Mouse (Mus musculus): ENCODE results near the gene Grwd1. TPM values are rescaled to one million over a fixed set of nuclear protein-coding genes. Genes with fewer than 3 reads are reported as not detected.

Gene Grwd1
- polyA plus RNA-seq, 1 experiment from 2014 or later = 75.4 TPM

GRCm38 (mm10) chr7:45833148-45833790, 2.5 kb upstream of the Grwd1 start:
- H3K27me3 ChIP-seq = peaks cover 65% of the 10 kb centered on the region
- H3K4me1 ChIP-seq (replicated peaks) = peaks cover 18% of the 10 kb centered on the region
- no peaks in the 10 kb centered on the region; the same call in 1 of the 2 replicates for H3K9me3 ChIP-seq
- ATAC-seq (ENCODE audit: insufficient number of reproducible peaks, insufficient read depth, low FRiP score, low TSS enrichment, low read depth) = no peak
- 0 out of 2 replicates have a peak overlapping the region, but pooled peaks have one; percentile 7 for H3K27ac ChIP-seq
- H3K4me3 ChIP-seq (replicated peaks) = peak overlapping the region; percentile 44
- H3K9ac ChIP-seq (replicated peaks) = peak overlapping the region; percentile 48
- peak overlapping the region; percentile 62 for H3K4me2 ChIP-seq
- WGBS = under 1% methylated on average over 72 of the region's 86 CpGs
- peaks cover 12% of the 10 kb centered on the region for H3K36me3 ChIP-seq

- H3K4me2 ChIP-seq = peak overlapping the region; percentile 62
- no peak overlapping the region for H3K27ac ChIP-seq
- H3K9ac ChIP-seq (replicated peaks) = no peak overlapping the region
- peaks cover 20% of the 10 kb centered on the region for H3K36me3 ChIP-seq
- peaks cover 61% of the 10 kb centered on the region for H3K27me3 ChIP-seq
- peaks cover 18% of the 10 kb centered on the region for H3K4me1 ChIP-seq (replicated peaks)
- ATAC-seq (ENCODE audit: insufficient number of reproducible peaks, insufficient read depth, low FRiP score, low TSS enrichment, low read depth) = no peak
- no peaks in the 10 kb centered on the region; the same call in 1 of the 2 replicates for H3K9me3 ChIP-seq
- 10% methylated on average over 30 of the region's 30 CpGs for WGBS
- peak overlapping the region; percentile 44 for H3K4me3 ChIP-seq (replicated peaks)
Observed at GRCm38 (mm10) chr7:45832428-45832827, 1.7 kb upstream of the Grwd1 start.

GRCm38 (mm10) chr7:45831128-45831525, 383 bp upstream of the Grwd1 start:
- peak overlapping the region; percentile 87 for H3K4me2 ChIP-seq
- 0 out of 2 replicates have a peak overlapping the region, but pooled peaks have one; percentile 69 for H3K9ac ChIP-seq (replicated peaks)
- 20% methylated on average over 5 of the region's 5 CpGs for WGBS
- 0 out of 2 replicates have a peak, but pooled peaks have one; percentile 17 for ATAC-seq (ENCODE audit: insufficient number of reproducible peaks, insufficient read depth, low FRiP score, low TSS enrichment, low read depth)
- no peak overlapping the region for H3K27ac ChIP-seq
- H3K36me3 ChIP-seq = peaks cover 33% of the 10 kb centered on the region
- H3K27me3 ChIP-seq = peaks cover 51% of the 10 kb centered on the region
- peaks cover 18% of the 10 kb centered on the region for H3K4me1 ChIP-seq (replicated peaks)
- H3K4me3 ChIP-seq (replicated peaks) = peak overlapping the region; percentile 92
- no peaks in the 10 kb centered on the region for H3K9me3 ChIP-seq

- peaks cover 7% of the 10 kb centered on the region for H3K27me3 ChIP-seq
- H3K27ac ChIP-seq = no peak overlapping the region
- no peak overlapping the region for H3K4me2 ChIP-seq
- no peaks in the 10 kb centered on the region for H3K9me3 ChIP-seq
- no peak for ATAC-seq (ENCODE audit: insufficient number of reproducible peaks, insufficient read depth, low FRiP score, low TSS enrichment, low read depth)
- no peak overlapping the region for H3K4me3 ChIP-seq (replicated peaks)
- peaks cover 72% of the 10 kb centered on the region for H3K36me3 ChIP-seq
- H3K9ac ChIP-seq (replicated peaks) = no peak overlapping the region
- 95% methylated on average over 7 of the region's 7 CpGs for WGBS
- H3K4me1 ChIP-seq (replicated peaks) = peaks cover 8% of the 10 kb centered on the region
Observed at GRCm38 (mm10) chr7:45826631-45827030, 4.1 kb downstream of the Grwd1 start.

DNA sequence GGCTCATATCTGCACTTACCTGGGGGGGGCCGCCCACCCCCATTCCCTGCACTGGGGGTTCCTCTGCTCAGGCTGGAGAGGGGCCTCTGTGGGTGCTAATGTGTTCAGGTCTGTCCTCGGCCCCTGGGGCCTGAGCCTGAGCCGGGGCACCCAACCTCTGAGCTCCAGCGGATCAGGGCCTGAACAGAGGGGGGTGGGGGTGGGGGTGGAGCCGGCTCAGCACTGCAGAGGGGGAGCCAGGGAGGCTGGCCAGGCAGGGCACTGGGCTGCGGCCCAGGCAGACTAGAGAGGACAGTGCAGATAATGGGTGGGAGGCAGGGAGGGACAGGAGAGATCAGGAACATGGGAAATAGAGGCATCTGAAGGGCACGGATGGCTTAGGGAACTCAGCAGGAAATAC, 6.1 kb downstream of the Grwd1 start, which contains the start of gene Kcnj14:
Kcnj14 (minus strand) TSS at position 185 of the 400 bp plus-strand sequence.
- WGBS = 70% methylated on average over 7 of the region's 7 CpGs
- Histone ChIP-seq H3K4me2 (no peak within 1 kb of the TSS), H3K9me3 (no peaks in the 10 kb centered on the region), H3K27me3 (peaks cover 10% of the 10 kb centered on the region), H3K9ac (replicated peaks) (no peak within 1 kb of the TSS), H3K4me1 (replicated peaks) (peaks cover 6% of the 10 kb centered on the region), H3K4me3 (replicated peaks) (no peak within 1 kb of the TSS), H3K36me3 (peaks cover 72% of the 10 kb centered on the region), H3K27ac (no peak within 1 kb of the TSS)
- no peak for ATAC-seq (ENCODE audit: insufficient number of reproducible peaks, insufficient read depth, low FRiP score, low TSS enrichment, low read depth)

DNA sequence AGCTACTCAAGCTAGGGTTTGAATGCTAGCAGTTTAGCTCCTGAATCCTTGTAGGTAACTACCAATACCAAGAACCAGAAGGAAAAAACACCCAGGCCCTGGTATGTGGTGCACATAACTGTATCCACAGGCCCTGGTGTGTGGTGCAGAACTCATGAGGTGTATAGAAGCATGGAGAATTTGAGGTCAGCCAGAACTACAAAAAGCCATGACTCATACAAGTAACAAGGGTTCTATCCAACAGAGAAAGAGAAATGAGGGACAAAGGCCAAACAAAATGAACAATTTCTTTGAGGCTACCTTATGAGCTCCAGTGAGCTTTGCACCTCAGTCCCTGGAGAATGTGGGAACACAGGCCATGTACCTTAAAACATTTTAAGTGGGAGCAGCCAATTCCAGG, 9.8 kb downstream of the Grwd1 start:
- peaks cover 16% of the 10 kb centered on the region for H3K27me3 ChIP-seq
- no peak for ATAC-seq (ENCODE audit: insufficient number of reproducible peaks, insufficient read depth, low FRiP score, low TSS enrichment, low read depth)
- no peaks in the 10 kb centered on the region for H3K9me3 ChIP-seq

GRCm38 (mm10) chr7:45819843-45820242, 10.9 kb downstream of the Grwd1 start:
- H3K9me3 ChIP-seq = no peaks in the 10 kb centered on the region
- H3K27ac ChIP-seq = no peak overlapping the region
- peaks cover 16% of the 10 kb centered on the region for H3K27me3 ChIP-seq
- peaks cover 15% of the 10 kb centered on the region for H3K4me1 ChIP-seq (replicated peaks)
- peak overlapping the region; percentile 29 for H3K4me3 ChIP-seq (replicated peaks)
- H3K36me3 ChIP-seq = peaks cover 26% of the 10 kb centered on the region
- 9% methylated on average over 25 of the region's 25 CpGs for WGBS
- H3K9ac ChIP-seq (replicated peaks) = peak overlapping the region; percentile 40; the same call in 1 of the 2 replicates
- ATAC-seq (ENCODE audit: insufficient number of reproducible peaks, insufficient read depth, low FRiP score, low TSS enrichment, low read depth) = no peak
- H3K4me2 ChIP-seq = peak overlapping the region; percentile 47

More for the DNA sequence above, 9.8 kb downstream of the Grwd1 start:
- Histone ChIP-seq H3K4me2 (no peak overlapping the region), H3K9ac (replicated peaks) (no peak overlapping the region), H3K27ac (no peak overlapping the region), H3K4me1 (replicated peaks) (0 out of 2 replicates have a peak, but pooled peaks cover 4% of the 10 kb centered on the region), H3K36me3 (peaks cover 36% of the 10 kb centered on the region), H3K4me3 (replicated peaks) (no peak overlapping the region)

DNA sequence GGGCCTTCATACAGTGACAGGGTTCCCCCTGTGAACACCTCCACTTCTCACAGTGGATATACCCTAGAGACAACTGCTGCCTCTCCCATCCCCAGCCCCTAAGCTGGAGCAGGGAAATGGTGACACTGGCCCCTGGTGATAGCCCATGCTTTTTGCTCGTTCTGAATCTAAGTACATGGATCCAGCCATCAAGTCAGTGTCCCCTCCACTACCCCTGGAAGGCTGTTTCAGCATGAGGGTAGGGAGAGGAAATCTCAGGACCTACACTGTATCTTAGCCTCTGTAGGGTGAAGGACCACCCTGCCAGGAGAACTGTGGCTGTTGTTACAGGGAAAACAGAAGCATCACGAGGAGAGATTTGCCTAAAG, 14.8 kb downstream of the Grwd1 start:
- no peak overlapping the region for H3K27ac ChIP-seq
- no peak for ATAC-seq (ENCODE audit: insufficient number of reproducible peaks, insufficient read depth, low FRiP score, low TSS enrichment, low read depth)
- H3K36me3 ChIP-seq = peaks cover 21% of the 10 kb centered on the region
- H3K27me3 ChIP-seq = peaks cover 16% of the 10 kb centered on the region
- no peak overlapping the region for H3K9ac ChIP-seq (replicated peaks)
- no peaks in the 10 kb centered on the region for H3K9me3 ChIP-seq
- peaks cover 30% of the 10 kb centered on the region for H3K4me1 ChIP-seq (replicated peaks)
- H3K4me3 ChIP-seq (replicated peaks) = no peak overlapping the region
- 0 out of 2 replicates have a peak overlapping the region, but pooled peaks have one; percentile 54 for H3K4me2 ChIP-seq
- WGBS = 56% methylated on average over 2 of the region's 2 CpGs

- ATAC-seq (ENCODE audit: insufficient number of reproducible peaks, insufficient read depth, low FRiP score, low TSS enrichment, low read depth) = no peak
- Histone ChIP-seq H3K4me1 (replicated peaks) (peaks cover 30% of the 10 kb centered on the region), H3K27me3 (peaks cover 15% of the 10 kb centered on the region), H3K27ac (no peak overlapping the region), H3K9me3 (no peaks in the 10 kb centered on the region), H3K36me3 (peaks cover 26% of the 10 kb centered on the region), H3K9ac (replicated peaks) (0 out of 2 replicates have a peak overlapping the region, but pooled peaks have one; percentile 18), H3K4me2 (peak overlapping the region; percentile 54), H3K4me3 (replicated peaks) (no peak overlapping the region)
- WGBS = 52% methylated on average over 10 of the region's 10 CpGs
Observed at GRCm38 (mm10) chr7:45815323-45815983, 15.3 kb downstream of the Grwd1 start.

- ATAC-seq (ENCODE audit: insufficient number of reproducible peaks, insufficient read depth, low FRiP score, low TSS enrichment, low read depth) = no peak
- Histone ChIP-seq H3K4me2 (peak overlapping the region; percentile 54), H3K4me1 (replicated peaks) (peaks cover 28% of the 10 kb centered on the region), H3K27me3 (peaks cover 9% of the 10 kb centered on the region), H3K9me3 (no peaks in the 10 kb centered on the region), H3K9ac (replicated peaks) (no peak overlapping the region), H3K36me3 (peaks cover 32% of the 10 kb centered on the region), H3K4me3 (replicated peaks) (peak overlapping the region; percentile 29), H3K27ac (no peak overlapping the region)
- 16% methylated on average over 5 of the region's 5 CpGs for WGBS
Observed at GRCm38 (mm10) chr7:45814841-45815240, 15.9 kb downstream of the Grwd1 start.

All from limb, embryonic 12.5 days (tissue).